Mouse (Mus musculus): ENCODE data around the gene Tmeff2. TPM values are rescaled to one million over a fixed set of nuclear protein-coding genes. Genes with fewer than 3 reads are reported as not detected.

Gene Tmeff2
- polyA plus RNA-seq, 1 experiment from 2014 or later = 1.4 TPM

DNA sequence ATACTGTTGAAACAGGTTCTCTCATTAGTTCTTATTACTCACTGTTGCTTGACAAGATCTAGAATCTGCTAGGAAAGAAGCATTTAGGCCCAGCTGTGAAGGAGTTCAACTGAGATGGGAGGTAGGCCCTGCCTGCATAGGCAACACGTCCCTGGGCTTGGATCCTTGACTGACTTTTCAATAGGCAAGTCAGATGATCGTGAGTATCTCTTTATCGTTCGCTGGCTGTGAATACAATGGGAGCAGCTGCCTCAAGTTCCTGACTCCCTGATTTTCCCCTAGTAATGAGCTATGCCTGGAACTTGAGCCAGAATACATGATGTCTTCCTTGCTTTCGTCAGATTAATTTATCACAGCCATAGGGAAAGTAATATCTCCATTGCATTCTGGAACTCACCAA is 214.3 kb downstream of the Tmeff2 start:
- no peak for ATAC-seq (ENCODE audit: insufficient number of reproducible peaks, insufficient read depth, low FRiP score, low read depth)
- H3K4me3 ChIP-seq (ENCODE audit: control insufficient read depth in 1 of 2, insufficient read depth in 1 of 2, low read depth in 1 of 2, low read length in 2 of 2) = no peak overlapping the region
- H3K9me3 ChIP-seq (ENCODE audit: control insufficient read depth, low read length) = no peaks in the 10 kb centered on the region
- H3K27me3 ChIP-seq (ENCODE audit: control insufficient read depth, insufficient read depth, low read length) = no peaks in the 10 kb centered on the region
- H3K27ac ChIP-seq (replicated peaks in 1 of 2; ENCODE audit: control insufficient read depth in 1 of 2, insufficient read depth in 1 of 2, low read depth in 2 of 2, low read length in 2 of 2) = no peak overlapping the region
- no peak overlapping the region for H3K9ac ChIP-seq (ENCODE audit: low read length)
- no peak overlapping the region for H3K4me2 ChIP-seq (ENCODE audit: low read length)
- WGBS = 67% methylated on average over 5 of the region's 5 CpGs
- no peaks in the 10 kb centered on the region for H3K36me3 ChIP-seq (ENCODE audit: control insufficient read depth, insufficient read depth, low read length)
- no peaks in the 10 kb centered on the region for H3K4me1 ChIP-seq (ENCODE audit: control insufficient read depth in 2 of 2, insufficient read depth in 2 of 2, low read length in 2 of 2)

DNA sequence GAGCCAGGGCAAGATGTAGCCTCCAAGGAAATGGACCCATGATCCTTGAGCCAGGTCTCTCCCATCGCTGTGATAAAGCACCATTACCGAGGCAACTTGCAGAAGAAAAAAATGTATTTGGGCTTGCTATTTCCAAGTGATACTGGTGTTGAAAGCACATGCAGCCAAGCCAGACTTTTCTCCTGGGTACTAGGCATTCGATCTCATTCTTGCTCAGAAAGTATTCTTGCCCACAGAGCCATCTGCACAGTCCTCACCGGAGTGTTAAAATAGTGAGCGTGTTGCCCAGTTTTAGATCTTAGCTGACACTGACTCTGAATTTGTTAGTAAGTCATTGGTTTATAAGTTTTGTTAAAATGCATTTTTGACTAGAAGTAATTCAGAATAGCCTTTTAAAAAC is 215.3 kb downstream of the Tmeff2 start:
- H3K9ac ChIP-seq (ENCODE audit: low read length) = no peak overlapping the region
- H3K9me3 ChIP-seq (ENCODE audit: control insufficient read depth, low read length) = no peaks in the 10 kb centered on the region
- no peak overlapping the region for H3K27ac ChIP-seq (replicated peaks in 1 of 2; ENCODE audit: control insufficient read depth in 1 of 2, insufficient read depth in 1 of 2, low read depth in 2 of 2, low read length in 2 of 2)
- no peak overlapping the region for H3K4me3 ChIP-seq (ENCODE audit: control insufficient read depth in 1 of 2, insufficient read depth in 1 of 2, low read depth in 1 of 2, low read length in 2 of 2)
- no peaks in the 10 kb centered on the region for H3K4me1 ChIP-seq (ENCODE audit: control insufficient read depth in 2 of 2, insufficient read depth in 2 of 2, low read length in 2 of 2)
- no peak overlapping the region for H3K4me2 ChIP-seq (ENCODE audit: low read length)
- no peak for ATAC-seq (ENCODE audit: insufficient number of reproducible peaks, insufficient read depth, low FRiP score, low read depth)
- no peaks in the 10 kb centered on the region for H3K27me3 ChIP-seq (ENCODE audit: control insufficient read depth, insufficient read depth, low read length)
- H3K36me3 ChIP-seq (ENCODE audit: control insufficient read depth, insufficient read depth, low read length) = no peaks in the 10 kb centered on the region
- 83% methylated on average over 5 of the region's 5 CpGs for WGBS

DNA sequence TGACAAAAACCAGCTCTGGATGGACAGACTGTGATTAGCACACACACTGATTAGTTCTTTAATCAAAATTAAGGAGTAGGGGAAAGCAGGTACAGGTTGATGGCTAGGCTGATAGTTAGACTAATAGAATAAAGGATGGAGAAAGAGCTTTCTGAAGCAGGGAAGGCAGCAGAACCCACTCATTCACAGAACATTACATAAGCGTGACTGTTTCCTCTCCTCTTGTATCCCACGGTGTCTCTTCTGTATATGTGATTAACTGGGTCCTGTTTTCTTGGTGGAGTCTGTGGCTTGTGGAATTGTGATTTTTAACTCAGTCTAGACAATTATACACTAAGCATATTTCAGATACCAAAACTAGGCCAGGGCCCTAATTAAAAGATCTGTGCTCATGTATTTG is 217.4 kb downstream of the Tmeff2 start:
- no peaks in the 10 kb centered on the region for H3K36me3 ChIP-seq (ENCODE audit: control insufficient read depth, insufficient read depth, low read length)
- H3K27me3 ChIP-seq (ENCODE audit: control insufficient read depth, insufficient read depth, low read length) = no peaks in the 10 kb centered on the region
- H3K4me1 ChIP-seq (ENCODE audit: control insufficient read depth in 2 of 2, insufficient read depth in 2 of 2, low read length in 2 of 2) = no peaks in the 10 kb centered on the region
- no peaks in the 10 kb centered on the region for H3K9me3 ChIP-seq (ENCODE audit: control insufficient read depth, low read length)
- no peak overlapping the region for H3K4me3 ChIP-seq (ENCODE audit: control insufficient read depth in 1 of 2, insufficient read depth in 1 of 2, low read depth in 1 of 2, low read length in 2 of 2)
- no peak for ATAC-seq (ENCODE audit: insufficient number of reproducible peaks, insufficient read depth, low FRiP score, low read depth)
- H3K9ac ChIP-seq (ENCODE audit: low read length) = no peak overlapping the region
- WGBS = 72% methylated on average over 2 of the region's 2 CpGs
- no peak overlapping the region for H3K27ac ChIP-seq (replicated peaks in 1 of 2; ENCODE audit: control insufficient read depth in 1 of 2, insufficient read depth in 1 of 2, low read depth in 2 of 2, low read length in 2 of 2)
- H3K4me2 ChIP-seq (ENCODE audit: low read length) = no peak overlapping the region

DNA sequence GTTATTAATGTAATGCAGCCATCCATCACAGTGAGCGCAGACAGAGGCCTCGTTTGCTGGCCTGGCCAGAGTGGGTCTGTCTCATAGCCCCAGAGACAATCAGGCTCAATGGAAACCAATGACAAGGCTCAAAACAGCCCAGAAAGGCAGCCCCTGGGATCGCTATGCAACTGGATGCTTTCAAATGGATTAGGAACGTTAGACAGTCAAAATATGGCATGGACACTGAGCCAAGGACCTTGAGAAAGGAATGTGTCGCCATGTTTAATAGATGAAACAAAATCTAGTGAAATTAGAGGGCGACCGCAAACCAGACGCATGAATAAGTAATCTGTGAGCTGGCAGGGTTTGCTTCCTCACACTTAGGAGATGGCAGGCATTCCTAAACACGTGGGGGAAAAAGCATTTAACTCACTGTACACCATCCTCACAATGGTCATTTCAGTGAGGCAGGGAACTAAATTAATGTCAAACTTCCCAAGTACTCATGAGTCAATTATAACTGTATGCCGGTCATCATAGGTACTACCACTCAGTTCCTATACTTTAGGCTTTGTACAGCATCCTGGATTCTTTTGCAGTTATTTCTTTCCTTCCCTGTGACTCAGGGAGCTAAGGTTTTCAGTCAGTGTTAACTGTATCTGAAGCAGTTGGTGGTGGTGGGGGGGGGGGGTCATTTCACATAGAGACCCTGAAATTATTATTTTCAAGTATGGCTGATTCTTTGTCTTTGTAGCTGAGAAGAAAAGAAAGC is 225.4 kb downstream of the Tmeff2 start:
- Histone ChIP-seq H3K9me3 (ENCODE audit: control insufficient read depth, low read length) (no peaks in the 10 kb centered on the region), H3K4me3 (ENCODE audit: control insufficient read depth in 1 of 2, insufficient read depth in 1 of 2, low read depth in 1 of 2, low read length in 2 of 2) (no peak overlapping the region), H3K4me2 (ENCODE audit: low read length) (no peak overlapping the region), H3K36me3 (ENCODE audit: control insufficient read depth, insufficient read depth, low read length) (no peaks in the 10 kb centered on the region), H3K27ac (replicated peaks in 1 of 2; ENCODE audit: control insufficient read depth in 1 of 2, insufficient read depth in 1 of 2, low read depth in 2 of 2, low read length in 2 of 2) (no peak overlapping the region), H3K9ac (ENCODE audit: low read length) (no peak overlapping the region), H3K27me3 (ENCODE audit: control insufficient read depth, insufficient read depth, low read length) (no peaks in the 10 kb centered on the region), H3K4me1 (ENCODE audit: control insufficient read depth in 2 of 2, insufficient read depth in 2 of 2, low read length in 2 of 2) (no peaks in the 10 kb centered on the region)
- no peak for ATAC-seq (ENCODE audit: insufficient number of reproducible peaks, insufficient read depth, low FRiP score, low read depth)
- WGBS = 69% methylated on average over 10 of the region's 10 CpGs

DNA sequence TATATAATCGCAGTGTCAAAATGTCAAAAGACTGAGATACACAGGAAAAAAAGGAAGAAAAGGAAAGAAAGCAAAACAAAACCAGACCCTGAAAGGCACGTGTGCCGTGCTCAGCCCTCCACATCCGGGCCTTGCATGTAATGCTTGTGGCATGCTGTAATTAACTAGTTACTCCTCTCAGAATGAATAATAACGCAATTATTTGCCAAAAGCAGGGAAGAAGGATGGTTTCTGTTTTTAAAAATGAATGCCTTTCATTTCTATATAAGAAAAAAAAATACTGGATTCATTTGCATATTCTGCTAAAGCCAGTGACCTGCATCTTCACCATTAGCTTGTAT is 225.9 kb downstream of the Tmeff2 start:
- ATAC-seq (ENCODE audit: insufficient number of reproducible peaks, insufficient read depth, low FRiP score, low read depth) = no peak
- H3K9ac ChIP-seq (ENCODE audit: low read length) = no peak overlapping the region
- H3K4me3 ChIP-seq (ENCODE audit: control insufficient read depth in 1 of 2, insufficient read depth in 1 of 2, low read depth in 1 of 2, low read length in 2 of 2) = no peak overlapping the region
- H3K36me3 ChIP-seq (ENCODE audit: control insufficient read depth, insufficient read depth, low read length) = no peaks in the 10 kb centered on the region
- H3K4me2 ChIP-seq (ENCODE audit: low read length) = no peak overlapping the region
- H3K4me1 ChIP-seq (ENCODE audit: control insufficient read depth in 2 of 2, insufficient read depth in 2 of 2, low read length in 2 of 2) = no peaks in the 10 kb centered on the region
- no peak overlapping the region for H3K27ac ChIP-seq (replicated peaks in 1 of 2; ENCODE audit: control insufficient read depth in 1 of 2, insufficient read depth in 1 of 2, low read depth in 2 of 2, low read length in 2 of 2)
- H3K9me3 ChIP-seq (ENCODE audit: control insufficient read depth, low read length) = no peaks in the 10 kb centered on the region
- WGBS = 71% methylated on average over 5 of the region's 5 CpGs
- no peaks in the 10 kb centered on the region for H3K27me3 ChIP-seq (ENCODE audit: control insufficient read depth, insufficient read depth, low read length)

DNA sequence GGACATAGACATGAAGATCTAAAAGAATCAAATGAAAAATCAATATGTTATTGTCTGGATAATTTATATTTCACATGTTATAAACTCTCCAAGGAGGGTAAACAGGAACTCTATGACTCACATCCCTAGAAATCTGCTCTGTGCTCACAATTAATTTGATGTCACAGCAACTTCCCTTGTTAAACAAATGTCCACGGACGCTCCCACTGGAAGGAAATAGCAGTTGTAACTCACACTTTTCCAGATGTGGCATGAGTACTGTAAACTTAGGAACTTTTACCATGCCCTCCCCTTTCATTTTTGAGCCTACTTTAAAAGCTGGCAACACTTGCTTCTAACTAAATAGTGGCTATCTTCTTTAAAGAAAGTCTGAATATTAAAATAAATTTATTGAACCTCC is 236.3 kb downstream of the Tmeff2 start:
- no peaks in the 10 kb centered on the region for H3K9me3 ChIP-seq (ENCODE audit: control insufficient read depth, low read length)
- H3K4me1 ChIP-seq (ENCODE audit: control insufficient read depth in 2 of 2, insufficient read depth in 2 of 2, low read length in 2 of 2) = no peaks in the 10 kb centered on the region
- H3K4me3 ChIP-seq (ENCODE audit: control insufficient read depth in 1 of 2, insufficient read depth in 1 of 2, low read depth in 1 of 2, low read length in 2 of 2) = no peak overlapping the region
- H3K9ac ChIP-seq (ENCODE audit: low read length) = no peak overlapping the region
- no peak overlapping the region for H3K4me2 ChIP-seq (ENCODE audit: low read length)
- no peak overlapping the region for H3K27ac ChIP-seq (replicated peaks in 1 of 2; ENCODE audit: control insufficient read depth in 1 of 2, insufficient read depth in 1 of 2, low read depth in 2 of 2, low read length in 2 of 2)
- H3K36me3 ChIP-seq (ENCODE audit: control insufficient read depth, insufficient read depth, low read length) = no peaks in the 10 kb centered on the region
- 0 out of 2 replicates have a peak, but pooled peaks have one; percentile 31 for ATAC-seq (ENCODE audit: insufficient number of reproducible peaks, insufficient read depth, low FRiP score, low read depth)
- H3K27me3 ChIP-seq (ENCODE audit: control insufficient read depth, insufficient read depth, low read length) = no peaks in the 10 kb centered on the region
- whole genome bisulfite sequencing = 53% methylated on average over 2 of the region's 2 CpGs

DNA sequence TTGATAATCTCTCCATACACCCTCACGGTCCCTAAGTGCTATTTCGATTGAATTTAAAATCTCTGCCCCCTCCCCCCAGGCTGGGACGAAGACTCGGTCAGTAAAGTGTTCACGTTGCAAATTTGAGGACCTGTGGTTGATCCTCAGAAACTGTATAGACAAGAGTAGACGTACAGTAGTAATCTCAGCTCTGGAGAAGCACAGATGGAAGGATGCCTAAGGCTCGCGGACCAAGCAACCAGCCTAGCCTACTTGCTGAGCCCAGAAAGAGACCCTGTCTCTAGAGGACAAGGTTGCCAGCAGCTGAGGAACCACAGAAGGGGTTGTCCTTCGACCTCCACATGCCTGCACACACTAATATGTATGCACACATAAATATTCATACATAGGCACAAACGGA is 239.2 kb downstream of the Tmeff2 start:
- Histone ChIP-seq H3K27me3 (ENCODE audit: control insufficient read depth, insufficient read depth, low read length) (no peaks in the 10 kb centered on the region), H3K9me3 (ENCODE audit: control insufficient read depth, low read length) (no peaks in the 10 kb centered on the region), H3K36me3 (ENCODE audit: control insufficient read depth, insufficient read depth, low read length) (no peaks in the 10 kb centered on the region), H3K4me3 (ENCODE audit: control insufficient read depth in 1 of 2, insufficient read depth in 1 of 2, low read depth in 1 of 2, low read length in 2 of 2) (no peak overlapping the region), H3K27ac (replicated peaks in 1 of 2; ENCODE audit: control insufficient read depth in 1 of 2, insufficient read depth in 1 of 2, low read depth in 2 of 2, low read length in 2 of 2) (no peak overlapping the region), H3K9ac (ENCODE audit: low read length) (no peak overlapping the region), H3K4me2 (ENCODE audit: low read length) (no peak overlapping the region), H3K4me1 (ENCODE audit: control insufficient read depth in 2 of 2, insufficient read depth in 2 of 2, low read length in 2 of 2) (no peaks in the 10 kb centered on the region)
- 81% methylated on average over 10 of the region's 10 CpGs for WGBS
- no peak for ATAC-seq (ENCODE audit: insufficient number of reproducible peaks, insufficient read depth, low FRiP score, low read depth)

DNA sequence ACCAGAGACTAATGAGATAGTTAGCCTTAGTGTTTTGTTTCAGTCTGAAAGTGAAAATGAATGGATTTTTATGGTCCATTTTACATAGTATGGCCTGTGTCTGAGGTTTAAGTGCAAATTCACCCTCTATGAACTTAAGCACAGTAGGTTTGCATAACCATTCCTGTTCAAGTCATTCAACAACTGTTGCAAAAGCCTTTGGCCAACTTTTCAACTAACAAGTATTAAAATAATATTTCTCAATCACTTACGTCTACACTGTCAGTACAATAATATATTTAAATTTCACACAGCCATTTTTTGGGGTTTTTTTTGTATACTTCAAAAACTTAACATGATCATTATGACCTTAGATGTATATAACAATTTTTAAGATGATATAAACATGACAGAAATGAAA is 240.9 kb downstream of the Tmeff2 start:
- no peak overlapping the region for H3K9ac ChIP-seq (ENCODE audit: low read length)
- no peak overlapping the region for H3K4me2 ChIP-seq (ENCODE audit: low read length)
- H3K4me1 ChIP-seq (ENCODE audit: control insufficient read depth in 2 of 2, insufficient read depth in 2 of 2, low read length in 2 of 2) = no peaks in the 10 kb centered on the region
- WGBS = 88% methylated on average over 1 of the region's 1 CpGs
- no peak for ATAC-seq (ENCODE audit: insufficient number of reproducible peaks, insufficient read depth, low FRiP score, low read depth)
- no peaks in the 10 kb centered on the region for H3K9me3 ChIP-seq (ENCODE audit: control insufficient read depth, low read length)
- H3K4me3 ChIP-seq (ENCODE audit: control insufficient read depth in 1 of 2, insufficient read depth in 1 of 2, low read depth in 1 of 2, low read length in 2 of 2) = no peak overlapping the region
- H3K27ac ChIP-seq (replicated peaks in 1 of 2; ENCODE audit: control insufficient read depth in 1 of 2, insufficient read depth in 1 of 2, low read depth in 2 of 2, low read length in 2 of 2) = no peak overlapping the region
- H3K36me3 ChIP-seq (ENCODE audit: control insufficient read depth, insufficient read depth, low read length) = no peaks in the 10 kb centered on the region
- no peaks in the 10 kb centered on the region for H3K27me3 ChIP-seq (ENCODE audit: control insufficient read depth, insufficient read depth, low read length)
